In the genomic region with DNA sequence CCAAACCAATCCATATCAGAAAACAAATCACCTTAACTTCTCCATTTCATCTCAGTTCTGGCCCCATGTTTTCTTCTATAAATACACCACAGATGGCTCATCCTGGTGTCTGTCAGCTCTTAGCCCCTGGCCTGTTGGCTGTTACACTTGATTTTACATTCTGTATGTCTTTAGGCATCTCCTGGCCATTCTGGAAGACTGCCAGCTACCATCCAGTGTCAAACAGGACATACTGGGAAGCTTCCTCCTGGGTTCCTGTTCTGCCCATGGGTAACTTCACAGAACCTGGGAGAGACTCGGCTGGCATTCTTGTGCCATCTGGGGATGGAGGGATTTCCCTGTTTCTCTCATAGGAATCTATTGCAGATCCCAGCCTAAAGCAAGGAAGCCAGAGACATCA, we compare ENCODE assay signal across 20 mouse cellular contexts.
DNase-seq lines count a peak whose midpoint lies in the region; ATAC-seq lines count a peak whose summit lies in the region.
"Had no signal": no experiment of that assay in that cellular context is flagged by ENCODE, and none has a peak within 500 bp of the region (broad histone marks: within the 10 kb centered on the region; RNA-seq: fewer than 3 reads in every experiment).

No protein-coding gene starts in this region.

- no peak overlapping the region for H3K27ac ChIP-seq in heart, embryonic 10.5 days
- H3K27ac ChIP-seq in midbrain, embryonic 11.5 days (ENCODE audit: low read depth, low read length) = no peak overlapping the region
- no peak overlapping the region for H3K27ac ChIP-seq in midbrain, embryonic 10.5 days (replicated peaks)
- H3K27ac ChIP-seq: embryonic facial prominence, embryonic 10.5 days; forebrain, embryonic 15.5 days; heart, embryonic 13.5 days; hindbrain, embryonic 15.5 days had no signal

- intact Hi-C loops in heart, postnatal 14 days (cut with DNase I) = no loop called here

- H3K27me3 ChIP-seq in heart, embryonic 10.5 days (ENCODE audit: insufficient read depth, poor library complexity, severe bottlenecking) = no peaks in the 10 kb centered on the region
- H3K27me3 ChIP-seq in midbrain, embryonic 11.5 days (ENCODE audit: control insufficient read depth, insufficient read depth, low read length) = no peaks in the 10 kb centered on the region
- no peaks in the 10 kb centered on the region for H3K27me3 ChIP-seq in midbrain, embryonic 10.5 days (ENCODE audit: low read depth, poor library complexity, severe bottlenecking)
- H3K27me3 ChIP-seq: forebrain, embryonic 15.5 days; heart, embryonic 13.5 days; hindbrain, embryonic 15.5 days had no signal

- no peaks in the 10 kb centered on the region for H3K9me3 ChIP-seq in heart, embryonic 10.5 days
- H3K9me3 ChIP-seq in midbrain, embryonic 11.5 days (ENCODE audit: control insufficient read depth, low read length) = no peaks in the 10 kb centered on the region
- H3K9me3 ChIP-seq in midbrain, embryonic 10.5 days (replicated peaks) = no peaks in the 10 kb centered on the region
- H3K9me3 ChIP-seq: embryonic facial prominence, embryonic 10.5 days; forebrain, embryonic 15.5 days; G1E; heart, embryonic 13.5 days; hindbrain, embryonic 15.5 days had no signal

- no peak overlapping the region for H3K4me2 ChIP-seq in midbrain, embryonic 11.5 days
- H3K4me2 ChIP-seq: forebrain, embryonic 15.5 days; heart, embryonic 13.5 days; hindbrain, embryonic 15.5 days had no signal

- H3K4me1 ChIP-seq in heart, embryonic 10.5 days = peaks cover 25% of the 10 kb centered on the region
- no peaks in the 10 kb centered on the region for H3K4me1 ChIP-seq in midbrain, embryonic 11.5 days (ENCODE audit: control insufficient read depth, insufficient read depth, low read length)
- H3K4me1 ChIP-seq in midbrain, embryonic 10.5 days = no peaks in the 10 kb centered on the region; the same call in 1 of the 2 replicates

- no peak overlapping the region for H3K9ac ChIP-seq in midbrain, embryonic 11.5 days (ENCODE audit: low read length)
- H3K9ac ChIP-seq: forebrain, embryonic 15.5 days; heart, embryonic 13.5 days; hindbrain, embryonic 15.5 days had no signal

- WGBS in heart, embryonic 10.5 days = 82% methylated on average over 1 of the region's 1 CpGs
- WGBS in midbrain, embryonic 11.5 days = 85% methylated on average over 1 of the region's 1 CpGs
- 87% methylated on average over 1 of the region's 1 CpGs for WGBS in midbrain, embryonic 10.5 days

- ATAC-seq in midbrain, embryonic 11.5 days (ENCODE audit: low FRiP score) = no peak
- ATAC-seq: CD4-positive, CD25-positive, alpha-beta regulatory T cell, adult 4 months; forebrain, embryonic 15.5 days; inflammation-experienced regulatory T-cells, adult 6 months; intestine, postnatal 0 days had no signal

- peaks cover 6% of the 10 kb centered on the region; the same call in 1 of the 2 replicates for H3K36me3 ChIP-seq in heart, embryonic 10.5 days
- peaks cover 3% of the 10 kb centered on the region; the same call in 1 of the 2 replicates for H3K36me3 ChIP-seq in midbrain, embryonic 11.5 days (ENCODE audit: control insufficient read depth, insufficient read depth, low read length)
- H3K36me3 ChIP-seq in midbrain, embryonic 10.5 days = peaks cover 40% of the 10 kb centered on the region
- H3K36me3 ChIP-seq: G1E had no signal

- peak; percentile 61 to 69 for DNase-seq in cerebellum, postnatal 10 days
- no peak for DNase-seq in cerebellum, adult 9-10 months
- peak; percentile 46 for DNase-seq in heart, embryonic 10.5 days (ENCODE audit: low spot score)
- DNase-seq in heart, postnatal 14 days = no peak
- DNase-seq in midbrain, embryonic 11.5 days (ENCODE audit: low spot score, missing footprints) = peak; percentile 56
- DNase-seq in midbrain, embryonic 10.5 days (ENCODE audit: low spot score) = no peak
- DNase-seq in kidney, adult 8-10 months = no peak
- DNase-seq in heart, adult 11 months = no peak
- DNase-seq: adrenal gland, adult 8-10 months; B cell, adult 2 months; gastrocnemius, postnatal 14 days; heart, postnatal 4 days had no signal

- H3K4me3 ChIP-seq in heart, embryonic 10.5 days = no peak overlapping the region
- H3K4me3 ChIP-seq in midbrain, embryonic 11.5 days (ENCODE audit: low read depth, low read length) = no peak overlapping the region
- H3K4me3 ChIP-seq in midbrain, embryonic 10.5 days = no peak overlapping the region
- H3K4me3 ChIP-seq: embryonic facial prominence, embryonic 10.5 days; forebrain, embryonic 15.5 days; heart, embryonic 13.5 days; hindbrain, embryonic 15.5 days had no signal

Comparison
In these comparisons a context has a peak if more than half of its experiments do, and no peak if none do; other contexts are left out.
1. DNase-seq: peak in cerebellum, postnatal 10 days (2 of 2), heart, embryonic 10.5 days (single experiment) and midbrain, embryonic 11.5 days (single experiment); none in cerebellum, adult 9-10 months (single experiment), heart, postnatal 14 days (0 of 2), midbrain, embryonic 10.5 days (single experiment), kidney, adult 8-10 months (0 of 2) and heart, adult 11 months (single experiment).